Mouse (Mus musculus) ES-Bruce4 (cell line): ENCODE results near the gene Ifitm10. TPM values are rescaled to one million over a fixed set of nuclear protein-coding genes. Genes with fewer than 3 reads are reported as not detected.
"Not testable (repeated sequence)": the region's sequence is repeated elsewhere in the genome, so short reads cannot be mapped to it uniquely, and the experiment has no call there.

Source experiments
- H3K27ac ChIP-seq: 2 replicates; pipeline ENCODE4 v1.5.1; 2012; ENCODE audit warnings: low read length, inconsistent platforms; ENCODE audit not compliant: insufficient read depth
- H3K27me3 ChIP-seq: 2 replicates; pipeline ENCODE4 v1.6.1; 2012; ENCODE audit warnings: mild to moderate bottlenecking, low read length, inconsistent platforms; ENCODE audit not compliant: control insufficient read depth, poor library complexity, insufficient read depth, severe bottlenecking
- H3K36me3 ChIP-seq: 2 replicates; pipeline ENCODE4 v1.6.1; 2012; ENCODE audit warnings: inconsistent platforms, mild to moderate bottlenecking, low read length, moderate library complexity; ENCODE audit not compliant: control insufficient read depth, poor library complexity, insufficient read depth, severe bottlenecking
- H3K4me1 ChIP-seq: one replicate; pipeline ENCODE4 v1.8.1; 2011; ENCODE audit warnings: low read length; ENCODE audit not compliant: control insufficient read depth, insufficient read depth
- H3K4me3 ChIP-seq: 2 replicates; pipeline ENCODE4 v1.5.1; 2011; ENCODE audit warnings: low read depth, mild to moderate bottlenecking, low read length
- H3K9ac ChIP-seq: 2 replicates; pipeline ENCODE4 v1.6.1; 2012; ENCODE audit warnings: low read depth, mild to moderate bottlenecking, inconsistent platforms; ENCODE audit not compliant: poor library complexity, severe bottlenecking
- H3K9me3 ChIP-seq: replicated peaks from 2 replicates; pipeline ENCODE4 v1.6.1; 2012; ENCODE audit warnings: mild to moderate bottlenecking, low read length, inconsistent platforms; ENCODE audit not compliant: control insufficient read depth, poor library complexity, insufficient read depth, severe bottlenecking
- CTCF ChIP-seq: IDR thresholded peaks from one replicate; pipeline ENCODE4 v1.8.1; 2011; ENCODE audit warnings: low read depth, low read length
- EP300 ChIP-seq: IDR thresholded peaks from 2 replicates; pipeline ENCODE4 v1.6.1; 2011; ENCODE audit warnings: low read depth, low read length; ENCODE audit not compliant: insufficient read depth
- POLR2A ChIP-seq: IDR thresholded peaks from one replicate; pipeline ENCODE4 v1.8.1; 2011; ENCODE audit warnings: low read length; ENCODE audit not compliant: insufficient read depth
- polyA plus RNA-seq: library from polyadenylated mRNA; stranded (reverse); fragments of >200 nt; gene quantifications from 2 replicates; pipeline ENCODE4 v1.2.4, GENCODE M21; 2011; ENCODE audit warnings: low read depth; ENCODE audit not compliant: missing spikeins, insufficient read depth, insufficient read length

The Ifitm10 gene
- polyA plus RNA-seq, 1 experiment, result not detected

GRCm38 (mm10) chr7:142415314-142415713, 41.8 kb upstream of the Ifitm10 start:
- no peaks in the 10 kb centered on the region for H3K27me3 ChIP-seq
- peaks cover 5% of the 10 kb centered on the region for H3K9me3 ChIP-seq
- H3K9ac ChIP-seq, result no peak overlapping the region
- TF ChIP-seq EP300 (no peak), CTCF (no peak), POLR2A (no peak)
- no peak overlapping the region for H3K4me3 ChIP-seq
- H3K27ac ChIP-seq, result no peak overlapping the region
- no peaks in the 10 kb centered on the region for H3K36me3 ChIP-seq
- no peaks in the 10 kb centered on the region for H3K4me1 ChIP-seq

GRCm38 (mm10) chr7:142413285-142413684, 39.7 kb upstream of the Ifitm10 start:
- no peaks in the 10 kb centered on the region for H3K9me3 ChIP-seq
- no peaks in the 10 kb centered on the region for H3K4me1 ChIP-seq
- TF ChIP-seq POLR2A (no peak), CTCF (no peak), EP300 (no peak)
- H3K9ac ChIP-seq, result no peak overlapping the region
- no peak overlapping the region for H3K27ac ChIP-seq
- no peaks in the 10 kb centered on the region for H3K36me3 ChIP-seq
- no peaks in the 10 kb centered on the region for H3K27me3 ChIP-seq
- no peak overlapping the region for H3K4me3 ChIP-seq

- Histone ChIP-seq H3K9me3 (no peaks in the 10 kb centered on the region), H3K4me1 (no peaks in the 10 kb centered on the region), H3K27me3 (no peaks in the 10 kb centered on the region), H3K9ac (no peak overlapping the region), H3K36me3 (no peaks in the 10 kb centered on the region), H3K27ac (no peak overlapping the region), H3K4me3 (no peak overlapping the region)
- TF ChIP-seq CTCF, result no peak
- no peak for TF ChIP-seq POLR2A
- no peak for TF ChIP-seq EP300
Measured at GRCm38 (mm10) chr7:142409603-142410002, 36.0 kb upstream of the Ifitm10 start.

GRCm38 (mm10) chr7:142408686-142409085, 35.1 kb upstream of the Ifitm10 start:
- Histone ChIP-seq H3K4me3 (no peak overlapping the region), H3K27me3 (no peaks in the 10 kb centered on the region), H3K9me3 (no peaks in the 10 kb centered on the region), H3K27ac (no peak overlapping the region), H3K4me1 (no peaks in the 10 kb centered on the region), H3K9ac (no peak overlapping the region), H3K36me3 (no peaks in the 10 kb centered on the region)
- TF ChIP-seq EP300 (no peak), POLR2A (no peak), CTCF (no peak)

- no peaks in the 10 kb centered on the region for H3K27me3 ChIP-seq
- H3K4me3 ChIP-seq, result no peak overlapping the region
- no peak for TF ChIP-seq POLR2A
- no peak for TF ChIP-seq CTCF
- no peak for TF ChIP-seq EP300
- H3K27ac ChIP-seq, result no peak overlapping the region
- H3K36me3 ChIP-seq, result no peaks in the 10 kb centered on the region
- H3K9ac ChIP-seq, result no peak overlapping the region
- no peaks in the 10 kb centered on the region for H3K4me1 ChIP-seq
- no peaks in the 10 kb centered on the region for H3K9me3 ChIP-seq
Measured at GRCm38 (mm10) chr7:142407935-142408334, 34.4 kb upstream of the Ifitm10 start.

- not testable (repeated sequence) for H3K36me3 ChIP-seq, H3K27me3 ChIP-seq, H3K9ac ChIP-seq, H3K9me3 ChIP-seq, H3K4me3 ChIP-seq, H3K4me1 ChIP-seq
- peak; percentile 81 for TF ChIP-seq EP300
- H3K27ac ChIP-seq, result peak overlapping the region; percentile 64
Measured at GRCm38 (mm10) chr7:142405134-142405533, 31.6 kb upstream of the Ifitm10 start.

GRCm38 (mm10) chr7:142403591-142403990, 30.0 kb upstream of the Ifitm10 start:
- no peak for TF ChIP-seq CTCF
- TF ChIP-seq EP300, result no peak
- TF ChIP-seq POLR2A, result no peak
- Histone ChIP-seq H3K36me3 (no peaks in the 10 kb centered on the region), H3K9ac (no peak overlapping the region), H3K27me3 (no peaks in the 10 kb centered on the region), H3K27ac (no peak overlapping the region), H3K4me3 (no peak overlapping the region), H3K4me1 (no peaks in the 10 kb centered on the region), H3K9me3 (no peaks in the 10 kb centered on the region)
